Mouse (Mus musculus): ENCODE results near the gene Psmb6. TPM values are rescaled to one million over a fixed set of nuclear protein-coding genes. Genes with fewer than 3 reads are reported as not detected.

The Psmb6 gene
- total RNA-seq, 1 experiment = 612 TPM

DNA sequence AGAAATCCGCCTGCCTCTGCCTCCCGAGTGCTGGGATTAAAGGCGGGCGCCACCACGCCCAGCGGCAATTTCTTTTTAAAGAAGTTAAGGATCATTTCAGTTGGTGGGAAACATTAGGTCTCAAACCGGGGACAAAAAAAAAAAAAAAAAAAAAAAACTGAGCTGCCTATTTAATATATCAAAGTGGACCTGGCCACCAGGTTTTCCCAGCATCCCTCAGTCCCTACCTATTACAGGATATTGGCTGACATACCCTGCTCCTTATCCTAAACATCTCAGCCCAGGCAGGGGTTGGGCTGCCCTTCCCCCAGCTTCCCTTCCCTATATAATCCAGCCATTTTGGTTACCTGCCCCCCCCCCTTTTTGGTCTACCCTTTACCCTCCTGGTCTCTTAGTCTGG lies 13.3 kb upstream of the Psmb6 start:
- Histone ChIP-seq H3K4me3 (ENCODE audit: insufficient read depth in 1 of 2, low read depth in 1 of 2, low read length in 2 of 2, poor library complexity in 1 of 2, severe bottlenecking in 1 of 2) (no peak overlapping the region), H3K4me1 (ENCODE audit: control insufficient read depth in 2 of 2, insufficient read depth in 2 of 2, low read length in 2 of 2, poor library complexity in 1 of 2) (peaks cover 0 to 12% of the 10 kb centered on the region in 2 experiments; a peak in 1 of 4 replicates), H3K36me3 (ENCODE audit: control insufficient read depth, insufficient read depth, low read length, poor library complexity, severe bottlenecking) (no peaks in the 10 kb centered on the region), H3K9me3 (ENCODE audit: control insufficient read depth, insufficient read depth, low read depth, low read length) (no peaks in the 10 kb centered on the region), H3K27ac (ENCODE audit: insufficient read depth, low read depth, low read length, poor library complexity, severe bottlenecking) (no peak overlapping the region), H3K9ac (ENCODE audit: insufficient read depth, low read depth, low read length, poor library complexity, severe bottlenecking) (no peak overlapping the region)
- in situ Hi-C loops (cut with MboI; ENCODE audit: low sequenced_read_pairs in 2 of 2, unreplicated experiment in 2 of 2) = no loop called here
- TF ChIP-seq HCFC1 (IDR thresholded peaks at IDR 0.05; ENCODE audit: borderline replicate concordance, insufficient read depth, low read length) (no peak), ZC3H11A (IDR thresholded peaks at IDR 0.05; ENCODE audit: borderline replicate concordance, low read depth, low read length) (no peak), CHD2 (IDR thresholded peaks at IDR 0.05; ENCODE audit: low read depth, low read length) (no peak), MAFK (IDR thresholded peaks at IDR 0.05; ENCODE audit: insufficient read depth, low read depth, low read length) (no peak), ZNF384 (IDR thresholded peaks at IDR 0.05; ENCODE audit: low read depth, low read length) (no peak)
- no peak for DNase-seq (ENCODE audit: low read depth, low spot score)

DNA sequence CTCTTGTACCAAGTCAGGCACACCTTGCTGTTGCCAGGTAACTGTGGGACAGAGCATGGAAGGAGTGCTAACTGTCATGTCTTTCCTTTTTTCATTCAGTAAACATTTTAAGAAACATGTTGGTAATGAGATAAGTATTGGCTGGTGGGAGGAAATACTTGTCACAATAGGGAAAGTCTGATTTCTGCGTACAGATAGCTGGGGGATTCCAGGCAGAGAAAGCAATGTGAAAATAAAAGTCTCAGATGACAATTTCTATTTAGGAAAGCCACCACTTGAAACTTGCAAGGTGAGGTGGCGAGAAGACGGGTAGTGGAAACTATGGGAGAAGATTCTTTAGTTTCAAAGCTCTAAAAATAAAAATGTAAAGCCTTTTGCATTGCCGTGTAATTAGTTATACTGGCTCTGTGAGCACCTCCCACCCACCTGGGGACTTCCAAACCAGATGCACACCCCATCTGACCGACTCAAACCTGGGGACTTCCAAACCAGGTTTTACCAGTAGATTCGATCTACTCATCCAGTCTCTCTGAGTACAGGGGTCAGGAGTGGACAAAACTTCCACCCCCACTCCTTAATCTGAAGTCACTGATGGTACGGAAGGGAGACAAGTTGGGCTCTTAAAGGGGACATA lies 12.3 kb upstream of the Psmb6 start:
- in situ Hi-C loops (cut with MboI; ENCODE audit: low sequenced_read_pairs in 2 of 2, unreplicated experiment in 2 of 2) = no loop called here
- H3K4me1 ChIP-seq (ENCODE audit: control insufficient read depth in 2 of 2, insufficient read depth in 2 of 2, low read length in 2 of 2, poor library complexity in 1 of 2) = peaks cover 0 to 12% of the 10 kb centered on the region in 2 experiments; a peak in 1 of 4 replicates
- DNase-seq (ENCODE audit: low read depth, low spot score) = no peak
- H3K27ac ChIP-seq (ENCODE audit: insufficient read depth, low read depth, low read length, poor library complexity, severe bottlenecking) = no peak overlapping the region
- H3K9me3 ChIP-seq (ENCODE audit: control insufficient read depth, insufficient read depth, low read depth, low read length) = no peaks in the 10 kb centered on the region
- no peak overlapping the region for H3K4me3 ChIP-seq (ENCODE audit: insufficient read depth in 1 of 2, low read depth in 1 of 2, low read length in 2 of 2, poor library complexity in 1 of 2, severe bottlenecking in 1 of 2)
- TF ChIP-seq ZNF384 (IDR thresholded peaks at IDR 0.05; ENCODE audit: low read depth, low read length) = no peak
- H3K9ac ChIP-seq (ENCODE audit: insufficient read depth, low read depth, low read length, poor library complexity, severe bottlenecking) = no peak overlapping the region
- no peaks in the 10 kb centered on the region for H3K36me3 ChIP-seq (ENCODE audit: control insufficient read depth, insufficient read depth, low read length, poor library complexity, severe bottlenecking)

DNA sequence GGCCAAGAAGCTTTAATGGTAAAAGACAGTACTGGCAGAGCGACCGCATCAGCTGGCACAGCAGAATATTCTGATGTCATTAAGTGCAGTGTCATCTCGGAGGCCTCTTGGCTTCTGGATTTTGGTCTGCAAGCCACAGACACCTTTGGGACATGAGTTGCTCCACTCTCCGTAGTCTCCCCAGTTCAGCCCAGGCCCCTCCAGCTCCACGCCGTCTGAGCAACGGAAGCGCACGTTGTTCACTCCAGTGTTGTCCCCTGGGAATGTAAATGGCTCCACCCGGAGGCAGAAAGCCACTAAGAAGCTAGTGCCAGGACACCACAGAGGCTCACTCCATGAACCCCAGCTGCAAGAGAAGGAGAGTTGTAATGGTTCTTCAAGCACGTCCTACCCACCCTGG lies 11.6 kb upstream of the Psmb6 start:
- Histone ChIP-seq H3K4me3 (ENCODE audit: insufficient read depth in 1 of 2, low read depth in 1 of 2, low read length in 2 of 2, poor library complexity in 1 of 2, severe bottlenecking in 1 of 2) (no peak overlapping the region), H3K9me3 (ENCODE audit: control insufficient read depth, insufficient read depth, low read depth, low read length) (no peaks in the 10 kb centered on the region), H3K9ac (ENCODE audit: insufficient read depth, low read depth, low read length, poor library complexity, severe bottlenecking) (no peak overlapping the region), H3K36me3 (ENCODE audit: control insufficient read depth, insufficient read depth, low read length, poor library complexity, severe bottlenecking) (no peaks in the 10 kb centered on the region), H3K27ac (ENCODE audit: insufficient read depth, low read depth, low read length, poor library complexity, severe bottlenecking) (no peak overlapping the region), H3K4me1 (ENCODE audit: control insufficient read depth in 2 of 2, insufficient read depth in 2 of 2, low read length in 2 of 2, poor library complexity in 1 of 2) (peaks cover 0 to 12% of the 10 kb centered on the region in 2 experiments; a peak in 1 of 4 replicates)
- DNase-seq (ENCODE audit: low read depth, low spot score) = no peak
- TF ChIP-seq HCFC1 (IDR thresholded peaks at IDR 0.05; ENCODE audit: borderline replicate concordance, insufficient read depth, low read length) (no peak), CHD2 (IDR thresholded peaks at IDR 0.05; ENCODE audit: low read depth, low read length) (no peak), ZC3H11A (IDR thresholded peaks at IDR 0.05; ENCODE audit: borderline replicate concordance, low read depth, low read length) (no peak), ZNF384 (IDR thresholded peaks at IDR 0.05; ENCODE audit: low read depth, low read length) (no peak), MAFK (IDR thresholded peaks at IDR 0.05; ENCODE audit: insufficient read depth, low read depth, low read length) (no peak)
- in situ Hi-C loops (cut with MboI; ENCODE audit: low sequenced_read_pairs in 2 of 2, unreplicated experiment in 2 of 2) = no loop called here

DNA sequence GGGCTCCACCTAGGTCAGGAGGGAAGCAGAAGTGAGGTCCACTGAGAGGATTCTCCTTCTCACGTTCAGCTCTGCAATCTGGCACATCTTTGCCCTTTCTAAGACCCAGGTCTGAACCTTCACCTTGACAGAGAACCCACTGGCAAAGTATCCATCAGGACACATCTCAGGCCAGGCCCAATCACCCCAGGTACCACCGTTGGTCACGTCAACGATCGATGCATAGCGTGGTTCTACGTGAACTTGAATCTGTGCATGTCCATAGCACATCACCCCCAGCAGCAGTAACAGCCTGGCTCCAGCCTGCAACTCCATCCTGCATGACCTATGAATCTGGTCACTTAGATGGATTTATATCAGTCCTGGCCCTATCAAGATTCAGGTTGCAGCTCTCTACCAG lies 10.9 kb upstream of the Psmb6 start, which contains the start of gene Vmo1:
Vmo1 (minus strand) TSS at position 329 of the 400 bp plus-strand sequence.
- H3K4me1 ChIP-seq (ENCODE audit: control insufficient read depth in 2 of 2, insufficient read depth in 2 of 2, low read length in 2 of 2, poor library complexity in 1 of 2) = peaks cover 0 to 12% of the 10 kb centered on the region in 2 experiments; a peak in 1 of 4 replicates
- H3K9me3 ChIP-seq (ENCODE audit: control insufficient read depth, insufficient read depth, low read depth, low read length) = no peaks in the 10 kb centered on the region
- H3K36me3 ChIP-seq (ENCODE audit: control insufficient read depth, insufficient read depth, low read length, poor library complexity, severe bottlenecking) = no peaks in the 10 kb centered on the region
- H3K4me3 ChIP-seq (ENCODE audit: insufficient read depth in 1 of 2, low read depth in 1 of 2, low read length in 2 of 2, poor library complexity in 1 of 2, severe bottlenecking in 1 of 2) = no peak within 1 kb of the TSS
- H3K9ac ChIP-seq (ENCODE audit: insufficient read depth, low read depth, low read length, poor library complexity, severe bottlenecking) = no peak within 1 kb of the TSS
- no peak for TF ChIP-seq ZNF384 (IDR thresholded peaks at IDR 0.05; ENCODE audit: low read depth, low read length)
- no peak for TF ChIP-seq ZC3H11A (IDR thresholded peaks at IDR 0.05; ENCODE audit: borderline replicate concordance, low read depth, low read length)
- TF ChIP-seq HCFC1 (IDR thresholded peaks at IDR 0.05; ENCODE audit: borderline replicate concordance, insufficient read depth, low read length) = no peak
- no peak for TF ChIP-seq CHD2 (IDR thresholded peaks at IDR 0.05; ENCODE audit: low read depth, low read length)
- TF ChIP-seq MAFK (IDR thresholded peaks at IDR 0.05; ENCODE audit: insufficient read depth, low read depth, low read length) = no peak
- in situ Hi-C loops (cut with MboI; ENCODE audit: low sequenced_read_pairs in 2 of 2, unreplicated experiment in 2 of 2) = no loop called here
- H3K27ac ChIP-seq (ENCODE audit: insufficient read depth, low read depth, low read length, poor library complexity, severe bottlenecking) = no peak within 1 kb of the TSS
- DNase-seq (ENCODE audit: low read depth, low spot score) = no peak

DNA sequence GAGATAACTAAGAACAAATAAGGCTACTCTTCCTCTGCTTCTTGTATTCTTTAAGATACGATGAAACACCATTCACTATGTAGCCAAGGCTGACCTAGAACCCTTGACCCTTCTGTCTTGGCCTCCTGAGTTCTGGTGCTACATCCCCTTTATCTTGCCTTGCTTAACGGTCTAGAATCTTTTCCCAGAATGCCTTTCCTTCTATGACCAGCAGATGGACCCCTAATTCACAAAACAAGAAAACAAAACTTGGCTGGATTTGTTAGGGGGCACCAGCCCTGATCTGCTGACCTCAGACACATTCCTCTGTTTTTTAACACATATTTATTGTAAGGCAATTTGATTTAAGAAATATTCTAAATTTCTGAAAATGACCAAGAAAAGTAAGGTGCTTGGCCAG lies 8.8 kb upstream of the Psmb6 start:
- Histone ChIP-seq H3K9ac (ENCODE audit: insufficient read depth, low read depth, low read length, poor library complexity, severe bottlenecking) (no peak overlapping the region), H3K9me3 (ENCODE audit: control insufficient read depth, insufficient read depth, low read depth, low read length) (no peaks in the 10 kb centered on the region), H3K27ac (ENCODE audit: insufficient read depth, low read depth, low read length, poor library complexity, severe bottlenecking) (no peak overlapping the region), H3K4me1 (ENCODE audit: control insufficient read depth in 2 of 2, insufficient read depth in 2 of 2, low read length in 2 of 2, poor library complexity in 1 of 2) (peaks cover 0 to 9% of the 10 kb centered on the region in 2 experiments; a peak in 1 of 4 replicates), H3K36me3 (ENCODE audit: control insufficient read depth, insufficient read depth, low read length, poor library complexity, severe bottlenecking) (no peaks in the 10 kb centered on the region), H3K4me3 (ENCODE audit: insufficient read depth in 1 of 2, low read depth in 1 of 2, low read length in 2 of 2, poor library complexity in 1 of 2, severe bottlenecking in 1 of 2) (no peak overlapping the region)
- DNase-seq (ENCODE audit: low read depth, low spot score) = no peak
- TF ChIP-seq HCFC1 (IDR thresholded peaks at IDR 0.05; ENCODE audit: borderline replicate concordance, insufficient read depth, low read length) = no peak
- TF ChIP-seq MAFK (IDR thresholded peaks at IDR 0.05; ENCODE audit: insufficient read depth, low read depth, low read length) = peak; percentile 46; the same call in 1 of the 2 replicates
- peak; percentile 55; the same call in 1 of the 2 replicates for TF ChIP-seq ZC3H11A (IDR thresholded peaks at IDR 0.05; ENCODE audit: borderline replicate concordance, low read depth, low read length)
- in situ Hi-C loops (cut with MboI; ENCODE audit: low sequenced_read_pairs in 2 of 2, unreplicated experiment in 2 of 2) = no loop called here

All from ES-E14 (cell line).